Mouse (Mus musculus): Measurements from ENCODE around the gene BC004004.
A peak's percentile ranks its signal among the peaks of the same experiment; 100 is the strongest.
"Not testable (repeated sequence)": the region's sequence is repeated elsewhere in the genome, so short reads cannot be mapped to it uniquely, and the experiment has no call there.

The BC004004 gene

GRCm38 (mm10) chr17:29268682-29269348 is at the start of gene BC004004:
Gene BC004004 (plus strand): TSS chr17:29268788.
- DNase-seq (ENCODE audit: low read depth): peak; percentile 80

DNA sequence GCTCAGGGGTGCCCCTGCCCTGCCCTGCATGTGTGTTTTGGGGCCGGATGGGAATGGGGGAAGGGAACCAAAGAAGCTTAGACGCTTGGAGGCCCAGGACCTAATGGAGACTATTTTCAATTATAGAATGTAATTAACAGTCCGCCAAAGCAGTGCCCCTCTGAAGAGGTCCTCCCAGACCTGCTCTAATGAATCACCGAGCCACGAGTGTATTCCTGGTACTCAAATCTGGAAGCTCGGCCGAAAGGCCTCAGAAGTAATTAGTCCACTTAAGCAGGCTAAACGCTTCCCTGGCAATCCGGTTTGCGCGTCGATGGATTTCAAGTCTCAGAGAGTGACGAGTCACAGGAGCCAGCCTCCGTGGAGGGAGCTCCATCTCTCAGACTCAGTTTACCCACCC is 48.0 kb upstream of the BC004004 start:
- no peak for DNase-seq (ENCODE audit: low read depth)

- DNase-seq (ENCODE audit: low read depth): no peak
These were observed 37.5 kb upstream of the BC004004 start for GRCm38 (mm10) chr17:29231109-29231508.

DNA sequence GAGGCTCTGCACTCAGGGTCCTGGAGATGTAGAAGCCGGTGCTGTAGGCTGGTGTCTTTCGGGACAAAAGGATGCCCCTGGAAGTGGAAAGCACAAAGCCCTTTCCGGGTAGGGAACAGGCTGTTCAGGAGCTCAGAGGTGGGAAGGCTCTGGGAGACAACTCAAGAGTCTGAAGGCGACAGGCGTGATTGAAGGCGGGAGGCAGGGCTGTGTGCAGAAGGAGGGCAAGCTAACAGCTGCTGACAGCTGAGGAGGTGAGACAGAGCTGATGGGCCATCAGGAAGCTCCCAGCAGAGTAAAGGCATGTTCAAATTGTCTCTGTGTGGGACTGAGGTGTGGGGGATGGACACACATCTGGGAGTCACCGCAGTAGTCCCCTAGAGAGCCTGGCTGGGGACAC is 32.5 kb upstream of the BC004004 start:
- DNase-seq (ENCODE audit: low read depth): no peak

DNA sequence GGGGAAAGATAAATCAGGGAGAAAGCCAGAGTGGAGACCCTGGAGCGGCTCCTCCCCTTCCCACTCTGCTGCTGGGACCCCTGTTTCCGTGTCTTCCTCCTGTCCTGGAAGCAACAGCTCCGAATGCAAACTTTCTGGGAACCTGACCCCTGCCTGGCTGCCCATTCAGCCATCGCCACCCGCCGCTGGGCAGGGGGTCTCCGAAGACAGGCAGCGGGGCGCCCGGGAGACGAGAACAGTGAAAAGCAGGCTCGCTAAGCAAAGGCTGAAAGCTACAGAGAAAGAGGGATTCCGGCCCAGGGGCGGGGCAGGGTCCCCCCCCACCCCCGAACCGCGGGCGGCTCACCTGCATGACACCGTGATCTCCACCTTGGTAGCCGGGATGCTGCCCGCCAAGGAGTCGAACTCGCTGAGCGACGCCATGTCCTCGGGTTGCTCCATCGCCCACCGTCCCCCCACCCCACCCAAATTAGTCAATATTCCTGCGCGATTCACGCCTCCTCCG is 31.3 kb upstream of the BC004004 start:
- DNase-seq (ENCODE audit: low read depth): no peak

DNA sequence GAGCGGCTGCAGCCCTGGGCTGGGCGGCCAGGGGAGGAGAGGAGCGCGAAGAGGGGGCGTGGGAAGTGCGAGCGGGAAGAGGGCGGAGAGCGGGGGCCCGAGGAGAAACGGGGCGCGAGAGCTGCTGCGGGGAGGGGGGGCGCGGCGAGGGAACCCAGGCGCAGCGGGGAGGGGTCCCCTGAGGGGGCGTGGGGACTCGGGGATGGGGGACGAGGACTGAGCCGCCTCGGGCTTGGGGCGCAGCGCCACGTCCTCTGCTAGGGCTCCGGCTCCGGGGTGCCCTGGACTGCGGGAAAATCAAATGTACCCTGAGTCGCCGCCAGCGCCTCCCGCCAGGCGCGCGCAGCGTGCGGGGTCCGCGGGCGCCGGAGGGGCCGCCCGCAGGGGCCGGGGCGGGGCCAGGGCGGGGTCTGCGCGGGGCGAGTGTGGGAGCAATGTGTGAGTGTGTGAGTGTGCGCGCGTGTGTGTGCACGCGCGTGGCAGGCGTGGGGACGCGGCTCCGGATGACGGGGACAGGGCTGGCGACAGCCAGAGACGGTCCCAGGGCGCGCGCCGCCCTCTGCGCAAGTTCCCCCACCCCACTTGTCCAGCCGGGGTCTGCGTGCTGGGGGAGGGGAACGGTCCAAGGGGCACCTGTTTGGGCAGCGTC is 30.7 kb upstream of the BC004004 start, which contains the start of gene Cpne5:
Gene Cpne5, minus strand, starts transcription at position 396 of the 649 bp plus-strand sequence.
- DNase-seq (ENCODE audit: low read depth): no peak

GRCm38 (mm10) chr17:29238421-29238945 is 30.1 kb upstream of the BC004004 start:
- DNase-seq (ENCODE audit: low read depth): no peak

DNA sequence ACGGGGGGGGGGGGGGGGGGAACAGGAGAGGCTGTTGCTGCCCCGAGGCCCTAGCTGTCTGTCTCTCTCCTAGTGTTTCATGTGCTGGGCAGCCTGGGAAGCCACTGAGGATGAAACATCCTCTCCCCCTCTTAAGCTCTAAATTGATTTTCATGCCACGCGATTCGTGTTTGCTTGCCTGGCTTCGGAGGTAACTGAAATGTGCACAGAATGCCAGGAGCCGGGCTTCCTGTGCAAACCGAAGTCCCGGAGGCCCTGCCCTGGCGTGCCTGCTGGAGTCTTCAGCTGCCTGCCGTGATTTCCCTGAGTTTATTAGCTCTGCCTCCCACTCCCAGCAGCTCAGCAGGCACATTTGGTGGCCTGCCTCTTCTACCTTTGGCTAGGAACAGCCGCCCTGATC is 23.7 kb upstream of the BC004004 start:
- no peak for DNase-seq (ENCODE audit: low read depth)

GRCm38 (mm10) chr17:29245725-29246124 is 22.9 kb upstream of the BC004004 start:
- DNase-seq (ENCODE audit: low read depth): no peak

DNA sequence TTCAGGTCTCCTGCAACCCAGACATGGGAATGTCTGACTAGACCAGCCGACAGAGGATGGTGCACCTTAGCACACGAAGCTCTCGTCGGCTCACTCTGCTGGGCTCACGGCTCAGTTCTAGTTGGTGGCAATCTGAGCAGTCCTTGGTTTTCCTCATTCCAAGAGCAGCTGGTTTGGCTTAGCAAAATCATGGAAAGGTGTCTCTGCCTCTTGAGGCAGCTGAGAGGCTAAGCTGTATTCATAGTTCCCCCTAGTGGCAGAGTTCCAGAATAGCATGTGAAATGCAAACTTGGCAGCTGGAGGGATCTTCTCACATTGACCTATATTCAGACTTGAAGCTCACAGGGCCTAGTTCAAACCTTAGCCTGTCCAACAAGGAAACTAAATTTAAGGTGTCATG is 22.0 kb upstream of the BC004004 start:
- peak; percentile 77 for DNase-seq (ENCODE audit: low read depth)

DNA sequence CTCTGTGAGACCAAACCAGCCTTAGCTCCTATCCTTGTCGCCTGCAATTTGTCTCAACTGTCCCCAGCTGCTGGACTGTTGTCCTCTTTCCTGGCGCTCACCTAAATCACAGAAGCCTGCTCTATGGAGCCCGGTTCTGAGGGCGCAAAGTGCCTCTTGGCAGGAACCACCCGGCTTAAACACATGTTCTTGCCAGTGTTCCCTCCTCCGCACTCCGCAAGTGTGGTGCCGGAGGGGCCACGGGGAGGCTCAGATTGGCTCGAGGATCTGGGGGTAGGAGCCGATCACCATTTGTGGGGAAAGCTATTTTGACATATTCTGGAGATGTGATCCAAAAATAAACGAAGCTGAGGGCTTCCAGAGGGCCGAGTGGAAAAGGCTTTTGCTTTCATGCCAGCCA is 20.7 kb upstream of the BC004004 start:
- peak; percentile 46 for DNase-seq (ENCODE audit: low read depth)

- DNase-seq (ENCODE audit: low read depth): no peak
These were observed 19.1 kb upstream of the BC004004 start for GRCm38 (mm10) chr17:29249512-29249911.

GRCm38 (mm10) chr17:29251006-29251405 is 17.6 kb upstream of the BC004004 start:
- DNase-seq (ENCODE audit: low read depth): not testable (repeated sequence)

GRCm38 (mm10) chr17:29251608-29252390 is 16.8 kb upstream of the BC004004 start:
- DNase-seq (ENCODE audit: low read depth): no peak

DNA sequence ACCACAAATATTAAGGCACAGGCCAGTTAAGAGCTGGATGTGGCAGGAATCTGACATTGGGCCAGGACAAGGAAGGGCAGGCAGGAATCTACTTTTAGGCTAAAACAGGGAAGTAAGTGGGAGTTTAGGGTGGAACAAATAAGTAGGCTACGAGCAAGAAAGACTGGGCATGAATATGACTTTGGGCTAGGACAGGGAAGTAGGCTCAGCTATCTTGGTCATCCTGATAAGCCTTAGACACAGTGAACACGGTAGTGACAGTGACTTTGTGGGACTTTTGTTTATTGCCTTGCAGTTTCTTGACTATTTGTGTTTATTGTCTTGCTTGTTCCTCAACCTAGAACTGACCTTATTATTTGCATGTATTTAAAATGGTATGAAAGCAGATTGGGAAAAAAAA is 15.4 kb upstream of the BC004004 start:
- DNase-seq (ENCODE audit: low read depth): no peak

DNA sequence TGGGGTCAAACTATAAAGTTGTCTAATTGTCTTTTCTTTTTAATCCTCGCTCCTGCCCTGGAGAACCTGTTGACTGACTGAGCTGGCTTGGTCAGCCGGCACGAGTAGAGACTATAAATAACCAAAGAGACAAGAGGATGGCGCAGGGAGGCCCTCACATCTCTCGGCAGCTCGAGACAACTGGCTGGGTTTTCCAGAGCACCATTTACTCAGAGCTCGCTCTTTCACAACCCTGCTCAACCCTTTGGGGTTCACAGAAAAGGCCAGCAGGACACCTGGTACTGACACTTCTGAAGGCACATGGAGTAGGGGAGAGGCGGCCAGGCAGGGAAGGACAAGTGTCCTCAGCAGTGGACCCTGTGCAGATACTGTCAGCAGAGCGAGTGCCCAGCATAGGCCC is 14.9 kb upstream of the BC004004 start:
- DNase-seq (ENCODE audit: low read depth): no peak

- DNase-seq (ENCODE audit: low read depth): not testable (repeated sequence)
These were observed 13.8 kb upstream of the BC004004 start for GRCm38 (mm10) chr17:29254784-29255183.

DNA sequence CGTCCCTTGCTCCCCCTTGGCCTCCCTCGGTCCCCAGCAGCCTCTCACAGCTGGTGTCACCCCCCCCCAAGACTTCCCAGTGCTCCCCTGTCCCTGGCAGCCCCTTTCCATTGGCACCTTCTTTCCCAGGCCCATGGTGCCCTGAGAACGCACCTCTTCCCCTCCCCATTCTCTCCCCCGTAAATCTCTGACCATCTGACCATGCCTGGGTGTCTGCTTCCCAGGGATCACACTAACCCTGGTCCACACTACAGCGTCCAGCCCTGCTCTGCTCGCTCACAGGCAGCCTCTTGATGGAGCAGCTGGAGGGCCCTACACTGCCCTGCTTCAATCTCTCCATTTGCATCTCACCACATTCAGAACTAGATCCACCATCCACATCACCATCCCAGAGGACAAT is 12.1 kb upstream of the BC004004 start:
- DNase-seq (ENCODE audit: low read depth): no peak

- DNase-seq (ENCODE audit: low read depth): no peak
These were observed 11.5 kb upstream of the BC004004 start for GRCm38 (mm10) chr17:29257001-29257511.

DNA sequence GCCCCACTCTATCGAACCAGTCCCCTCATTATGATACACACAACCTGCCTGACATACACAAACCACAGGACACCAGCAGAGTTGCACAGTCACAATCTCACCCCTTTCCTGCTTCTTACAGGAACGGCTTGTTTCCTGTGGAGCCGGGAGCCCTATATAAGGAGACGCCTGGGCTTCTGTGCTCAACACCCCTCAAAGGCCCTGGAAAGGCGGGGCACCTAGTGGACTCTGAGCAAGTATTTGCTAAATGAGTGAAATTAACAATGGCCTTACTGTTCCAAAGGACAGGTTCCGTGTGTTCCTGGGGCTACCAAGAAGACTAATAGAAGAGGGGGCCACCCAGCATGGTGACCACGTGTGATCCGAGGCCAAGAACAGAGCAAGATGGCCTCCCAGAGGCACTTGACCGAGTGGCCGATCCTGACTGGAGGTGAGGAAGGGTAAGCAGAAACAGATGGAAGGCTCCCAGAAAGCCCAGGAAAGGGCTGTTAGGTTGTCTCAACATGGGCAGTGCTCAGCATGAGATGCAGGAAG is 10.5 kb upstream of the BC004004 start:
- no peak for DNase-seq (ENCODE audit: low read depth)

DNA sequence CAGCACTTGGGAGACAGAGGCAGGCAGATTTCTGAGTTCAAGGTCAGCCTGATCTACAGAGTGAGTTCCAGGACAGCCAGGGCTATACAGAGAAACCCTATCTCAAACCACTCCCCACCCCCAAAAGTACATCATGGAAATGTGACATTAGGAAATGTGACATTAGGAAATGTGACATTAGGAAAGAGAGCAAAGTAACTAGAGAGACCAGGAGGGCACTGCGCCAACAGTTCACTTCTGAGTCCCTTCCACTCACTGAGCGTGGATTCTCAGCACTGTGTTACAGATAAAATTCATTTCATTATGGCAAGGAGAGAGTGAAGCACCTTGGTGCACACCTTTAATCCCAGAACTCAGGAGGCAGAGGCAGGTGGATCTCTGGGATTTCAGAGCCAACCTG is 9.7 kb upstream of the BC004004 start:
- DNase-seq (ENCODE audit: low read depth): no peak

DNA sequence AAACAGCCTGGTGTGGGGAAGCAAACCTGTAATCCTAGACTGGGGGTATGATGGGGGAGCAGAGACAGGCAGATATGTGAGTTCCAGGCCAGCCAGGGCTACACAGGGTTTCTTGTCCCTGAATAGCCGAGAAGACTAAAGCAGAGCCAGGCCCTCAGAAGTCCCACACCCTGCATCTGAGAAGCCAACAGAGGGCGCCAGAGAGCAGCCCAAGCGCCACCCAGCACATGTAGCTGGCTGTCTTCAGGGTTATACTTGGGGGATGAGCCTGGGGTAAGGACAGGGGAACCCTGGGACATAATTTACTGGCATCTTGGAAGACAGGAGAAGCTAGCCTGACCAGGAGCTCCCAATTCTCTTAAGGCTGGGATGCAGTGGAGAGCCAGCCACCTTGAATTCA is 9.1 kb upstream of the BC004004 start:
- DNase-seq (ENCODE audit: low read depth): no peak
